10 mouse cellular contexts compared by ENCODE assay signal in the genomic region with DNA sequence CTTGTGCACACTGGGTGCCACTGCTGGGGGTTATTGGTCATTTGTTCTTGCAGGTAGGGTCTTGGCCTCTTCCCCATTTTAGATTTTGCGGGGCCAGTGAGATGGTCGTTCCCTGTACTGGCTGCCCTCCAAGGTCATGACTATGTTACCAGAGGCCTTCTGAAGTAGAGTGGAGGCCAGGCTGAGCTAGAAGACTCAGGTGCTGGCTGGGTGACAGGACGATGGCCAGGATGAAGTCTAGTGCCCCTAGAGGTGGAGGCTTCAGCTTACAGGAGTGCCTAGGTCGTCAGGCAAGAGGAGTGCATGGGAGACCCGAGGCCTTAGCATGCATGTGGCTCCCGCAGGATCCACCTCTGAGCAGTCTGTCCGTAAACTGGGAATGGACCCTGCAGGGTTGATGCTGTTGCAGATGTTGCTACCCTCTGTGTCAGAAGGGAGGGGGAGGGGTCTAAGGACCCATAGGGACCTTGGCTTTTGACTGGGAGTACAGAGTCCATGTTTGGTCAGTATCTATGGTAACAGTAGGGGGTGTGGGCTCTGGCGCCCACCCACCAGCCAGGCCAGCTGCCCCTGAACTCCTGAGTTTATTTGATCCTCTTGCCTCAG. TPM values are rescaled to one million over a fixed set of nuclear protein-coding genes. Genes with fewer than 3 reads are reported as not detected.
DNase-seq lines count a peak whose midpoint lies in the region; TF ChIP-seq lines count a peak whose summit lies in the region.
"Had no signal": no experiment of that assay in that cellular context is flagged by ENCODE, and none has a peak within 500 bp of the region (broad histone marks: within the 10 kb centered on the region; RNA-seq: fewer than 3 reads in every experiment).

No protein-coding gene starts in this region.

- TF ChIP-seq RAD21 in MEL (IDR thresholded peaks at IDR 0.05; ENCODE audit: low read depth, low read length) = no peak

- peaks cover 89% of the 10 kb centered on the region for H3K79me2 ChIP-seq in MEL (ENCODE audit: control insufficient read depth, insufficient read depth, low read length, poor library complexity)

- no peaks in the 10 kb centered on the region for H3K27me3 ChIP-seq in MEL (ENCODE audit: control insufficient read depth in 1 of 2, insufficient read depth in 2 of 2, low read length in 2 of 2)
- H3K27me3 ChIP-seq: midbrain, embryonic 12.5 days; stomach, embryonic 15.5 days had no signal

- TF ChIP-seq CTCF in left cerebral cortex, adult 2 months (IDR thresholded peaks at IDR 0.05) = peak; percentile 35
- TF ChIP-seq CTCF in MEL (IDR thresholded peaks at IDR 0.05 in 2 of 3, conservative IDR thresholded peaks at IDR 0.05 in 1 of 3; ENCODE audit: control insufficient read depth in 1 of 3, insufficient read depth in 1 of 3, low read depth in 2 of 3, low read length in 3 of 3, poor library complexity in 1 of 3, severe bottlenecking in 1 of 3) = peak in 1 of 3 experiments; percentile 64; a peak in 2 of 6 replicates

- no peak for DNase-seq in left cerebral cortex, adult 2 months (ENCODE audit: extremely low spot score in 1 of 2, low spot score in 2 of 2)
- DNase-seq in left cerebral cortex, postnatal 36 days (ENCODE audit: low spot score in 2 of 2) = no peak
- peak; percentile 72 for DNase-seq in MEL (ENCODE audit: low read depth, low spot score)
- DNase-seq in cerebellum, adult 9-11 months = peak; percentile 56
- peak; percentile 47 for DNase-seq in lung, postnatal 10 days
- DNase-seq in ovary, postnatal 14 days (ENCODE audit: low spot score) = no peak
- no peak for DNase-seq in urinary bladder, postnatal 14 days (ENCODE audit: low spot score)

- peak in 1 of 2 experiments; percentile 40; a peak in 1 of 4 replicates for TF ChIP-seq POLR2A in MEL (IDR thresholded peaks at IDR 0.05; ENCODE audit: control insufficient read depth in 1 of 2, insufficient read depth in 1 of 2, low read depth in 1 of 2, low read length in 2 of 2, poor library complexity in 1 of 2)

- intact Hi-C loops in left cerebral cortex, adult 2 months (cut with DNase I) = loop anchor here (5.0 kb wide), 1 partner anchor 102 kb away; a partner anchor contains a TSS
- intact Hi-C loops in left cerebral cortex, postnatal 36 days (cut with DNase I) = loop anchor here (2.0 kb wide), 1 partner anchor 99 kb away; no protein-coding TSS in a partner anchor

- H3K4me3 ChIP-seq in left cerebral cortex, adult 2 months = no peak overlapping the region
- no peak overlapping the region for H3K4me3 ChIP-seq in MEL (ENCODE audit: control insufficient read depth in 1 of 2, insufficient read depth in 1 of 2, low read depth in 2 of 2, low read length in 2 of 2)
- H3K4me3 ChIP-seq: midbrain, embryonic 12.5 days; stomach, embryonic 15.5 days had no signal

- no peak overlapping the region for H3K9ac ChIP-seq in MEL (ENCODE audit: control insufficient read depth, low read depth, low read length, poor library complexity, severe bottlenecking)
- H3K9ac ChIP-seq: midbrain, embryonic 12.5 days; stomach, embryonic 15.5 days had no signal

- H3K27ac ChIP-seq in left cerebral cortex, adult 2 months = no peak overlapping the region
- no peak overlapping the region for H3K27ac ChIP-seq in MEL (ENCODE audit: control insufficient read depth, low read depth, low read length)
- H3K27ac ChIP-seq: midbrain, embryonic 12.5 days; stomach, embryonic 15.5 days had no signal

- H3K9me3 ChIP-seq in MEL (replicated peaks; ENCODE audit: insufficient read depth, low read length) = no peaks in the 10 kb centered on the region
- H3K9me3 ChIP-seq: midbrain, embryonic 12.5 days; stomach, embryonic 15.5 days had no signal

- peaks cover 6 to 45% of the 10 kb centered on the region in 2 experiments for H3K36me3 ChIP-seq in MEL (ENCODE audit: control insufficient read depth in 1 of 2, insufficient read depth in 2 of 2, low read length in 2 of 2)

- H3K4me1 ChIP-seq in MEL (ENCODE audit: control insufficient read depth in 1 of 2, insufficient read depth in 2 of 2, low read length in 2 of 2) = peaks cover 35 to 54% of the 10 kb centered on the region in 2 experiments

- no peak for TF ChIP-seq EP300 in MEL (IDR thresholded peaks at IDR 0.05; ENCODE audit: low read depth in 1 of 2, low read length in 2 of 2)

TF ChIP-seq in MEL, 35 proteins besides CTCF, POLR2A, EP300 and RAD21:
- TF ChIP-seq POLR2AphosphoS2 (IDR thresholded peaks at IDR 0.05; ENCODE audit: low read length) (no peak), ZC3H11A (IDR thresholded peaks at IDR 0.05; ENCODE audit: low read depth, low read length) (no peak), POLR2AphosphoS5 (IDR thresholded peaks at IDR 0.05; ENCODE audit: borderline replicate concordance, low read depth, low read length) (no peak), GABPA (IDR thresholded peaks at IDR 0.05; ENCODE audit: low read depth, low read length) (no peak), ELF1 (IDR thresholded peaks at IDR 0.05; ENCODE audit: low read depth, low read length) (no peak), TCF12 (IDR thresholded peaks at IDR 0.05; ENCODE audit: low read depth, low read length) (no peak), ZKSCAN1 (IDR thresholded peaks at IDR 0.05; ENCODE audit: low read depth, low read length) (no peak), CHD1 (IDR thresholded peaks at IDR 0.05; ENCODE audit: low read depth, low read length) (no peak), MAX (IDR thresholded peaks at IDR 0.05; ENCODE audit: low read length) (no peak), KAT2A (conservative IDR thresholded peaks at IDR 0.05; ENCODE audit: low read depth, low read length) (no peak), BHLHE40 (IDR thresholded peaks at IDR 0.05; ENCODE audit: borderline replicate concordance, low read depth, low read length) (no peak), SIN3A (IDR thresholded peaks at IDR 0.05; ENCODE audit: low read length) (no peak), MAZ (IDR thresholded peaks at IDR 0.05; ENCODE audit: low read depth, low read length) (no peak), GATA1 (IDR thresholded peaks at IDR 0.05; ENCODE audit: low read depth, low read length) (no peak), JUND (IDR thresholded peaks at IDR 0.05; ENCODE audit: low read depth, low read length) (no peak), TBP (IDR thresholded peaks at IDR 0.05; ENCODE audit: low read depth, low read length) (no peak), SMC3 (IDR thresholded peaks at IDR 0.05; ENCODE audit: low read depth, low read length) (no peak), USF1 (IDR thresholded peaks at IDR 0.05; ENCODE audit: low read depth, low read length) (no peak), TAL1 (IDR thresholded peaks at IDR 0.05; ENCODE audit: low read length) (no peak)

RNA-seq across cellular contexts. Expression of a gene that starts 5.9 kb away (rescaled TPM):
- total RNA-seq in left cerebral cortex, adult 2 months (2021) = 10 to 100 TPM; 72.9 to 76.5 TPM
- 10 to 100 TPM; 79.8 to 80.2 TPM for total RNA-seq in left cerebral cortex, postnatal 36 days (2021)
- 99.5 and 102 TPM in 2 replicates for total RNA-seq in MEL (2012; rRNA removed)
- 100 to 1,000 TPM in 1 of 2 experiments, 10 to 100 TPM in 1; 69.0 to 410 TPM for polyA plus RNA-seq in MEL (2012; ENCODE audit: insufficient read depth in 1 of 2, insufficient read length in 2 of 2, low read depth in 1 of 2, low replicate concordance in 2 of 2, missing spikeins in 1 of 2)

RNA-seq across cellular contexts. Expression of a gene that starts 29.6 kb away (rescaled TPM):
- total RNA-seq in left cerebral cortex, adult 2 months (2021) = under 1 TPM; 0.42 to 0.45 TPM
- under 1 TPM; 0.35 to 0.52 TPM for total RNA-seq in left cerebral cortex, postnatal 36 days (2021)
- 0.59 and 0.65 TPM in 2 replicates for total RNA-seq in MEL (2012; rRNA removed)
- under 1 TPM in 1 of 2 experiments, not detected in 1; 0.43 TPM for polyA plus RNA-seq in MEL (2012; ENCODE audit: insufficient read depth in 1 of 2, insufficient read length in 2 of 2, low read depth in 1 of 2, low replicate concordance in 2 of 2, missing spikeins in 1 of 2)
- total RNA-seq: hematopoietic stem cell, adult 5-6 weeks had no signal
- polyA plus RNA-seq: midbrain, embryonic 12.5 days; stomach, embryonic 15.5 days had no signal

RNA-seq across cellular contexts. Expression of a gene that starts 36.1 kb away (rescaled TPM):
- total RNA-seq in left cerebral cortex, adult 2 months (2021) = 100 to 1,000 TPM; 143 to 148 TPM
- 100 to 1,000 TPM; 154 to 164 TPM for total RNA-seq in left cerebral cortex, postnatal 36 days (2021)
- total RNA-seq in MEL (2012; rRNA removed) = 65.2 and 67.8 TPM in 2 replicates
- 100 to 1,000 TPM in 1 of 2 experiments, not detected in 1; 261 TPM for polyA plus RNA-seq in MEL (2012; ENCODE audit: insufficient read depth in 1 of 2, insufficient read length in 2 of 2, low read depth in 1 of 2, low replicate concordance in 2 of 2, missing spikeins in 1 of 2)

RNA-seq across cellular contexts. Expression of a gene that starts 42.2 kb away (rescaled TPM):
- 10 to 100 TPM; 14.4 to 15.0 TPM for total RNA-seq in left cerebral cortex, adult 2 months (2021)
- 10 to 100 TPM; 12.9 to 14.2 TPM for total RNA-seq in left cerebral cortex, postnatal 36 days (2021)
- 419 and 438 TPM in 2 replicates for total RNA-seq in MEL (2012; rRNA removed)
- polyA plus RNA-seq in MEL (2012; ENCODE audit: insufficient read depth in 1 of 2, insufficient read length in 2 of 2, low read depth in 1 of 2, low replicate concordance in 2 of 2, missing spikeins in 1 of 2) = 100 to 1,000 TPM in 1 of 2 experiments, not detected in 1; 282 TPM

RNA-seq across cellular contexts. Expression of a gene that starts 52.3 kb away (rescaled TPM):
- total RNA-seq in left cerebral cortex, adult 2 months (2021) = 1 to 10 TPM; 1.7 to 2.2 TPM
- 1 to 10 TPM; 1.5 to 2.1 TPM for total RNA-seq in left cerebral cortex, postnatal 36 days (2021)
- 40.6 and 50.7 TPM in 2 replicates for total RNA-seq in MEL (2012; rRNA removed)
- polyA plus RNA-seq in MEL (2012; ENCODE audit: insufficient read depth in 1 of 2, insufficient read length in 2 of 2, low read depth in 1 of 2, low replicate concordance in 2 of 2, missing spikeins in 1 of 2) = 10 to 100 TPM in 1 of 2 experiments, not detected in 1; 74.7 TPM

Comparison
In these comparisons a context has a peak if more than half of its experiments do, and no peak if none do; other contexts are left out.
1. DNase-seq: peak in MEL (single experiment), cerebellum, adult 9-11 months (single experiment) and lung, postnatal 10 days (single experiment); none in left cerebral cortex, adult 2 months (0 of 2), left cerebral cortex, postnatal 36 days (0 of 2), ovary, postnatal 14 days (single experiment) and urinary bladder, postnatal 14 days (single experiment).